Mouse (Mus musculus) neural tube, embryonic 13.5 days (tissue): ENCODE data around the gene Spaca6. TPM values are rescaled to one million over a fixed set of nuclear protein-coding genes. Genes with fewer than 3 reads are reported as not detected.

Experiments used
- ATAC-seq: fragments of 200-750 bp; cut with Nextera tagmentation; 2 replicates; pipeline ENCODE4 v1.8.0; 2017; ENCODE audit warnings: low read depth, mild to moderate bottlenecking, moderate TSS enrichment, moderate library complexity
- H3K27ac ChIP-seq: fragments of 300-500 bp; sonication (generic); replicated peaks from 2 replicates; pipeline ENCODE4 v1.5.1; 2015; ENCODE audit warnings: moderate library complexity, mild to moderate bottlenecking, inconsistent platforms
- H3K27me3 ChIP-seq: fragments of 300-500 bp; sonication (generic); 2 replicates; pipeline ENCODE4 v1.6.1; 2015; ENCODE audit warnings: mild to moderate bottlenecking, inconsistent platforms
- H3K36me3 ChIP-seq: fragments of 300-500 bp; sonication (generic); 2 replicates; pipeline ENCODE4 v1.6.1; 2015; ENCODE audit warnings: mild to moderate bottlenecking, inconsistent platforms
- H3K4me1 ChIP-seq: fragments of 300-500 bp; sonication (generic); replicated peaks from 2 replicates; pipeline ENCODE4 v1.6.1; 2015; ENCODE audit warnings: inconsistent platforms
- H3K4me2 ChIP-seq: fragments of 300-500 bp; sonication (generic); 2 replicates; pipeline ENCODE4 v1.6.1; 2015; ENCODE audit warnings: inconsistent platforms, mild to moderate bottlenecking, moderate library complexity
- H3K4me3 ChIP-seq: fragments of 300-500 bp; sonication (generic); 2 replicates; pipeline ENCODE4 v1.5.1; 2015; ENCODE audit warnings: mild to moderate bottlenecking, inconsistent platforms
- H3K9ac ChIP-seq: fragments of 300-500 bp; sonication (generic); 2 replicates; pipeline ENCODE4 v1.6.1; 2015; ENCODE audit warnings: moderate library complexity, mild to moderate bottlenecking, inconsistent platforms
- H3K9me3 ChIP-seq: fragments of 300-500 bp; sonication (generic); 2 replicates; pipeline ENCODE4 v1.6.1; 2016; ENCODE audit warnings: inconsistent platforms
- WGBS: fragments of 180-500 bp; shearing (Covaris S2); methylation state at CpG from one replicate; pipeline ENCODE4 v1.1.7; 2015; 5-methylcytosine and 5-hydroxymethylcytosine counted together
- polyA plus RNA-seq: library from polyadenylated mRNA; unstranded; fragments of >200 nt; fragmentation: Nextera tagmentation; extraction: Ambion mirVana; gene quantifications from 2 replicates; pipeline ENCODE4 v1.2.1, GENCODE M21; 2015

Spaca6 gene
- polyA plus RNA-seq, 1 experiment from 2014 or later, result 31.4 TPM

DNA sequence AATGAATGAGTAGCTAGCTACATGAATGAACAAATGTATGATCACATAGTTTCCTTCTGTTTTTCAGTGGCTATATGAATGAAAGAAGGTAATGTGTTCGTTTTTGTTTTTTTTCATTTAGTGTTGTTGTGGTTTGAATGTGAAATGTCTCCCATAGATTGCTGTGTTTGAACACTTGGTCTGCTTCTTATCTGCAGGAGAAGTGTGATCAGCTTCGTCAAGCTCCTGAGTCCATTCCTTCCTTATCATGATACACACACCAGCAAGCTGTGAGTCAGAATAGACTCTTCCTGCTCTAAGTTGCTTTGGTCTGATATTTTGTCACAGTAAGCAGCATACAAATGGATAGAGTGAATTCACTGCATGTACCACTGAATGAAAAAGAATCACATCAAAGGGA, 22.0 kb downstream of the Spaca6 start:
- WGBS, result 76% methylated on average over 2 of the region's 2 CpGs
- Histone ChIP-seq H3K4me1 (0 out of 2 replicates have a peak, but pooled peaks cover 3% of the 10 kb centered on the region), H3K27me3 (peaks cover 15% of the 10 kb centered on the region), H3K9ac (no peak overlapping the region), H3K27ac (no peak overlapping the region), H3K4me2 (no peak overlapping the region), H3K9me3 (no peaks in the 10 kb centered on the region), H3K4me3 (no peak overlapping the region), H3K36me3 (no peaks in the 10 kb centered on the region)
- no peak for ATAC-seq

DNA sequence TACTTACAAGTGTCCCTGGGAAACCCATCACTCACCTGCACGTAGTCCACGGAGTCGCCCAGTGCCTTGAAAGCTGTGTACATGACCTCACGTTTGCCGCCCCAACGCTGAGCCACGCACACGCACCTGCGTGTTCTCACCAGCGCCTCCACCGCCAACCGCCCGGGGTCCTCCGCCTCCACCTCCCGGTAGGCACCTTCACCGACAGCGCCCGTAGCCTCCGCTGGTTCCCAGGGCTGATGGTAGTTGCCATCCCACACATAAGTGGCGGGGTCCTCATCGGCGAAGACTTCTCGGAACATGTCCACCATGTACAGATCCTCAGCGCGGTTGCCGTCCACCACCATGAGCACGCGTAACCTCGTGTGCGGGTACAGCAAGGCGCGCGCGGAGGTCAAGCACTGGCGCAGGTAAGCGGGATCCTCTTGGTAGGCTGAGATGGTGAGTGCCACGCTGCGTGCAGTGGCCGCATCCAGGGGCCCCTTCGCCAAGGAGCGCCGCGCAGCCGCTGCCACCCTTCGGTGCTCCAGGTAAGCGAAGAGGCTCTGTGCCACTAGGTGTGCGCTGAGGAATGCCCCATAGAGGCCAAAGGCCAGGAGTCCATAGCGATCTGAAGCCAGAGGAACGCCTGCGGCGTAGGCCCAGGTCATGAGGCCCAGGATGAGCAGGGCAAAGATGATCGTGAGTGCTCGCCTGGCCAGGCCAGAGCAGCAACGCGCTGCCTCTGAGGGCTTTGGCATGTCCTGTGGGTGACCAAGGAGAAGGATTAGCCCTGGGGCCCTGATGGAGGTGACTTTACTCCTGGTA, 23.2 kb downstream of the Spaca6 start:
- no peaks in the 10 kb centered on the region for H3K9me3 ChIP-seq
- H3K4me1 ChIP-seq, result 0 out of 2 replicates have a peak, but pooled peaks cover 3% of the 10 kb centered on the region
- 18% methylated on average over 55 of the region's 55 CpGs for WGBS
- peak overlapping the region; percentile 48 for H3K4me2 ChIP-seq
- H3K36me3 ChIP-seq, result no peaks in the 10 kb centered on the region
- ATAC-seq, result peak; percentile 59
- H3K4me3 ChIP-seq, result peak overlapping the region; percentile 24
- H3K27ac ChIP-seq, result no peak overlapping the region
- peak overlapping the region; percentile 35; the same call in 1 of the 2 replicates for H3K9ac ChIP-seq
- H3K27me3 ChIP-seq, result peaks cover 15% of the 10 kb centered on the region

DNA sequence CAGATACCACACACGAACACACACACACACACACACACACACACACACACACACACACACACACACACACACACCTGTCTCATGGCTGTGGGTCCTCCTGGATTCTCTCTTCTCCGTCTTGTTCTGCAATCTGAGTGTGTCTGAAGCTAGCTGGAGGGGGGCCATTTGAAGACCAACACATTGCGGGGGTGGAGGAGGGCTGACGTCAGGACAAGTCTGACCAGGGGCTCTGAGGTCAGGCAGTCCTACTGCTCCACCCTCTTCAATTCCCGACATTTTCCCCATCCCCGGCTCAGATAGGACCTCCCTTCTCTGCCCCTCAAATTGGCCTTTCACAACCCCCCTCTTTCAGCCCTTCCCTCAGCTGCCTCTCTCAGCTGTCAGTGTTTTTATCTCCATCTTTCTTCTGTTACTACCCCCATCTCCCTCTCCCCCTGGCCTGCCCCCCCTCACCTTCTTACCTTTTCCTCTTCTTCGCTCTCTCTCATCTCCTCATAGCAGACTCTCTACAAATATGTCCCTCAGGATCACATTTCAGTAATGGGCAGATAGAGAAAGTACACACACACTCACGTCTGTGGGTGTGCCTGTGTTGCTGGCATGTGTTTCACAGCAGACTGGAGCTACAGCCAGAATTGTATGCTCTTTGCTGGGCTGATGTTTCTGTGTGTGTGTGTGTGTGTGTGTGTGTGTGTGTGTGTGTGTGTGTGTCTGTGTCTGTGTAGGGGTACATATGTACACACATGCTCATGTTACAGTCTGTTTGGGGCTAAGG, 28.3 kb downstream of the Spaca6 start, which contains the start of gene Has1:
Has1 (minus strand) TSS at position 142 of the 775 bp plus-strand sequence.
- no peak within 1 kb of the TSS for H3K4me2 ChIP-seq
- H3K9me3 ChIP-seq, result no peaks in the 10 kb centered on the region
- H3K4me3 ChIP-seq, result no peak within 1 kb of the TSS
- peaks cover 2% of the 10 kb centered on the region; the same call in 1 of the 2 replicates for H3K27me3 ChIP-seq
- H3K4me1 ChIP-seq, result no peaks in the 10 kb centered on the region
- no peak within 1 kb of the TSS for H3K9ac ChIP-seq
- peak; percentile 65 for ATAC-seq
- no peaks in the 10 kb centered on the region for H3K36me3 ChIP-seq
- WGBS, result 58% methylated on average over 8 of the region's 8 CpGs
- no peak within 1 kb of the TSS for H3K27ac ChIP-seq

DNA sequence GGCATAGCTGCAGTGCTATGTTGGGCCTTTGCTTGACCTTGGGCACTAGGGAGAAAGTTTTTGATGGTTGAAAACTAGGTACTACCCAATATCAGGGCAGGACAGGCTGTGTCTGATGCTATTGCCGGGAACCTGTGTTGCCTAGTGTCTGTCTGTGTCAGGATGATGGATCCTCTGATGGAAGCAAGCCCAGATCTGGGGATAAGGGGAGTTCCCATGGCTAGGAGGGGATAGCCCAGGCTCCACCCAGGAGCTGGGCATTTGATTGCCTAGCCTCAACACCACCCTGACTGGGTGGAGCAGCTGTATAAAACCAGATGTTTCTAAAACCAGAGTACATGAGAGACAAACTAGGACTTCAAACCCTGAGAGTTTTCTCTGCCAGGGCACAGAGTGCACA, 29.7 kb downstream of the Spaca6 start:
- no peak overlapping the region for H3K9ac ChIP-seq
- ATAC-seq, result no peak
- H3K4me3 ChIP-seq, result no peak overlapping the region
- no peak overlapping the region for H3K4me2 ChIP-seq
- no peaks in the 10 kb centered on the region for H3K9me3 ChIP-seq
- H3K27me3 ChIP-seq, result no peaks in the 10 kb centered on the region
- WGBS, result 74% methylated on average over 1 of the region's 1 CpGs
- H3K36me3 ChIP-seq, result no peaks in the 10 kb centered on the region
- H3K4me1 ChIP-seq, result no peaks in the 10 kb centered on the region
- H3K27ac ChIP-seq, result no peak overlapping the region

DNA sequence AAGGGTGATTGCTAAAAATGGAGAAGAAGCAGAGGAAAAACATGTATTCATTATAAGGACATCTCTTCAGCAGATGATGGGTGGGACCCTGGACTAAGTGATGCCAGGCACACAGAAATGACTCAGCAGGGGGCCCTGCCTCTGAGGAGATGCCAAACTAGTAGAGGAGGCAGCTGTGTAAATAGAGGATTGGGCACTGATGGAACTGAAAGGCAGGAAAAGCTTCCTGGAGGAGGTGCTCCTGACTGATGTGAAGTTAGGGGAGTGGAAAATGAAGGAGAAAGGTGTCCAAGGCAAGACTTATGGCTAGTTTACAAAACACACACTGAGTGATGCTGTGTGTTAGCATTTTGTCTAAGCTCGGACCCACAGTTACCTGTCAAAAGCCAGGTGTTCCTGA, 30.5 kb downstream of the Spaca6 start:
- no peaks in the 10 kb centered on the region for H3K9me3 ChIP-seq
- no peak overlapping the region for H3K4me3 ChIP-seq
- no peak overlapping the region for H3K4me2 ChIP-seq
- H3K27me3 ChIP-seq, result no peaks in the 10 kb centered on the region
- no peaks in the 10 kb centered on the region for H3K4me1 ChIP-seq
- no peak overlapping the region for H3K9ac ChIP-seq
- H3K27ac ChIP-seq, result no peak overlapping the region
- WGBS, result 76% methylated on average over 1 of the region's 1 CpGs
- no peak for ATAC-seq
- peaks cover 5% of the 10 kb centered on the region for H3K36me3 ChIP-seq

DNA sequence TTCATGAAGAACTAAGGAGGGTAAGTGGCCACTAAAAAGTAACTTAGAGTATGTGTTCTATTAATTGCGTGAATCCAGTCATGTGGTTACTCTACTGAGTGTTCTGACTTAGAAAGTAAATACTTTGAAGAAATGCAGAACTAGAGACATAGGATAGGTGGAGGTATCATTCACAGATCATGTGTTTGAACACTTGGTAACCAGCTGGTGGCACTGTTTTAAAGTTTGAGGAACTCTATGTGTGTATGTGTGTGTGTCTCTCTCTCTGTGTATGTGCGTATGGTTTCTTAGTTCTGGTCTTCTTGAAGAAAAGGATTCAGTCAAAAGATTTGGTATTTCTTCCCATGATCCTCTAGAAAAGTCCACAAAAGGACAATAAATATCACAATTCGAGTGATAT, 33.2 kb downstream of the Spaca6 start:
- H3K9me3 ChIP-seq, result no peaks in the 10 kb centered on the region
- WGBS, result 84% methylated on average over 3 of the region's 3 CpGs
- ATAC-seq, result no peak

DNA sequence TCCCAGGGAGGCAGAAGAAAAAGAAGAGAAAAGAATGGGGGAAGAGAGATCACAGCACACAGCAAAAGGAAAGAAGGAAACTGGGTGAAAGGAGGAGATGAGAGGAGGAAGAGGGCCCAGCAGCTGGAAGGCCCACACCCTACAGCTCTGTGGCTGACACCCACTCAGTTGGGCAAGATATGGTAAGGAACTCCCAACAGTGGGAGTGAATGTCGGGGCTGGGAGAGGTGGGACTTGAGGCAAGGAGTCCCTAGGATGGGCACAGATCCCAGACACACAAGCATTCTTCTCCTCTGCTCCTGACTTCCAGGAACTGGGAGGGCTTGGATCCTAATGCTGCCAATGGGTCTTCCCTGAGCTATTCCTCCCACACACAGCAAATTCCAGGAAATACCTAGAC, 35.4 kb downstream of the Spaca6 start:
- H3K4me2 ChIP-seq, result no peak overlapping the region
- H3K4me3 ChIP-seq, result no peak overlapping the region
- no peaks in the 10 kb centered on the region for H3K4me1 ChIP-seq
- 81% methylated on average over 1 of the region's 1 CpGs for WGBS
- H3K9ac ChIP-seq, result no peak overlapping the region
- H3K9me3 ChIP-seq, result no peaks in the 10 kb centered on the region
- no peak overlapping the region for H3K27ac ChIP-seq
- no peak for ATAC-seq
- no peaks in the 10 kb centered on the region for H3K27me3 ChIP-seq
- H3K36me3 ChIP-seq, result peaks cover 36% of the 10 kb centered on the region

More for the DNA sequence above, 33.2 kb downstream of the Spaca6 start:
- Histone ChIP-seq H3K36me3 (peaks cover 27% of the 10 kb centered on the region), H3K4me2 (no peak overlapping the region), H3K27me3 (no peaks in the 10 kb centered on the region), H3K4me3 (no peak overlapping the region), H3K4me1 (no peaks in the 10 kb centered on the region), H3K27ac (no peak overlapping the region), H3K9ac (no peak overlapping the region)

DNA sequence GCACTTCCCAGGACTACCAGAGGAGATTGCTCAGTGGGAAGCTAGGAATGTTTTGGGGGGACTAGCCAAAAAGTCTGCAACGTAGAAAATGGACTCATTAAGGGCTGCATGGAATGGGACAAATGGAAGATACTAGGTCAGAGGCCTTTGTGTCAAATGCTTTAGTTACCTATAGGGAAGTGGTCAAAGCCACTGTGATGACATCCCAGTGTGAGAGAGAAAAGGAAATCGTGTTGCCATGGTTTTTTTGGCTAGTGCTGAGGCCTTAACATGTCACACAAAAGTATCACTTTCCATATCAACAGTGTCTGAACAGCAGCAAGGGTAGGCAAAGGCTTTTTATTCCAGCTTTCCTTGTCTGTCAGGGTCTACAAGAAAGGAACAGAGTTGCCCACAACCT, 38.2 kb downstream of the Spaca6 start:
- H3K4me3 ChIP-seq, result no peak overlapping the region
- no peak for ATAC-seq
- 53% methylated on average over 2 of the region's 2 CpGs for WGBS
- H3K9ac ChIP-seq, result no peak overlapping the region
- H3K9me3 ChIP-seq, result no peaks in the 10 kb centered on the region
- no peak overlapping the region for H3K27ac ChIP-seq
- no peak overlapping the region for H3K4me2 ChIP-seq
- no peaks in the 10 kb centered on the region for H3K27me3 ChIP-seq
- peaks cover 36% of the 10 kb centered on the region for H3K36me3 ChIP-seq
- no peaks in the 10 kb centered on the region for H3K4me1 ChIP-seq

DNA sequence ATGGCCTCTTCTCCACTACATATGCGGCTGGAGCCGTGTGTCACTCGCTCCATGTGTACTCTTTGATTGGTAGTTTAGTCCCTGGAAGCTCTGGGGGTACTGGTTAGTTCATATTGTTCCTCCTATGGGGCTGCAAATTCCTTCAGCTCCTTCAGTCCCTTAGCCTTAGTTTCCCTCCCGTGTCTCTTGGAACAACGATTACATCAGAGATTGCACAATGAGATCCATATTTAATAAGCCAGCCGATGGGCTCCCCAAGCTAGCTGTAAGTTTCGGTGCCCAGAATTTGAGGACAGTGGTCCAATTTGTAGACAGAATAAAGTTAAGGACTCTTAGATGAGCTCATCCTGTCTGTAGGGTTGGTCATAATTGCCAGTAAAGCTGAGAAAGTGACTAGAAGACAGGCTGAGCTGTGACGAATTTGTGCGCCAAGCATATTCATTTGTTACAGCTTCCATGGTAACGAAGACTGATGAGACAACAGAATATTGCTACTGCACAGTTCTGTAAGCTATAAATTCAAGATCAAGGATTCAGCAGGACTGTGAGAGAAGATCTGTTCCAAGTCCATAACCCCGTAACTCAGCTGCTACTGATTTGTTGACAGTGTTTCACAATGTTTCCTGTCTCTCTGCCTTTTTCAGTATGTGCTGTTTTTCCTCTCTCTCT, 40.0 kb downstream of the Spaca6 start:
- 85% methylated on average over 11 of the region's 11 CpGs for WGBS
- Histone ChIP-seq H3K36me3 (peaks cover 36% of the 10 kb centered on the region), H3K27ac (no peak overlapping the region), H3K4me1 (no peaks in the 10 kb centered on the region), H3K27me3 (no peaks in the 10 kb centered on the region), H3K4me2 (no peak overlapping the region), H3K4me3 (no peak overlapping the region), H3K9ac (no peak overlapping the region), H3K9me3 (no peaks in the 10 kb centered on the region)
- no peak for ATAC-seq

DNA sequence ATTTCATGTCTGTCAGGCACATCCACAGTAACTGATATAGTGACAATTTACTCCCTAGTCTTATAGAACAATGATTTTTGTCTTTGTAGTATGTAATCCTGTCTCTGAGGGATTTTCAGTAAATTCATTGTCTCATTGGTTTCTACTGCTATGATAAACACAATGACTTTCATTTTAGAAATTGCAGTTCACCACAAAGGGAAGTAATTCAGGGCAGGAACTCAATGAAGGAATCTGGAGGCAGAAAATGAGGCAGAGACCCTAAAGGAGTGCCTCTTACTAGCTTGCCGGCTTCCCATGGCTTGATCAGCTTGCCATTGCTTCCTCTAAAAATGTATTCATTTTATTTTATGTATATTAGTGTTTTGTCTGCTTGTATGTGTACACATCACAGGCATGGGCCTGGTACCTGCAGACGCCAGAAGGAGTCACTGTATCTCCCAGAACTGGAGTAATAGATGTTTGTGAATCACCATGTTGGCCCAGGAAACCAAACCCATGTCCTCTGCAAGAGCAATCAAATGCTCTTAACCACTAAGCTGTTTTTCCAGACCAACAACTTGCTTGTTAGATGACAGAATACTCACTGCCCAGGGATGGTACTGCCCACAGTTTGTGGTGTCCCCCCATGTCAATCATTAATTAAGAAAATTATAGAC, 44.1 kb downstream of the Spaca6 start:
- no peak for ATAC-seq
- Histone ChIP-seq H3K36me3 (0 out of 2 replicates have a peak, but pooled peaks cover 3% of the 10 kb centered on the region), H3K4me3 (no peak overlapping the region), H3K4me1 (no peaks in the 10 kb centered on the region), H3K9ac (no peak overlapping the region), H3K27me3 (no peaks in the 10 kb centered on the region), H3K9me3 (0 out of 2 replicates have a peak, but pooled peaks cover 4% of the 10 kb centered on the region), H3K27ac (no peak overlapping the region), H3K4me2 (no peak overlapping the region)
- WGBS, result 81% methylated on average over 2 of the region's 2 CpGs

DNA sequence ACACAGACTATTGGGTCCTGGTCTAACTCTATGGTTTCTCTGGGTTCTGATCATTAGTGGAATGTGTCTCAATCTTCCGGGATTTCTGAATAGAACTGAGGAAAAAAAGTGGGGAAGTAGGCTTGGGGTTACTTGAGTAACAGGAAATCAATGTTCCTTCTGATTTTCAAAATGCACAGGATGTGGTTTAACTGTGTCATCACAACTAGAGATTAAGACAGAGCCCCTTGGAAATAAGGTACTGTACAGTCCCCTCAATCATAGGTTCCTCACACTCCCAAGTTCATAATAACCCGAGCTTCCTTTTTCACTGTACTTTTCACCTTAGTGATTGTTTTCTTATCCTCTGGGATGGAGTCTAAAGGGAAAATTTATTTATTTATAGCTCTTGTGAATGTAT, 44.7 kb downstream of the Spaca6 start:
- Histone ChIP-seq H3K27me3 (no peaks in the 10 kb centered on the region), H3K4me2 (no peak overlapping the region), H3K4me1 (no peaks in the 10 kb centered on the region), H3K9ac (no peak overlapping the region), H3K36me3 (no peaks in the 10 kb centered on the region), H3K4me3 (no peak overlapping the region), H3K9me3 (0 out of 2 replicates have a peak, but pooled peaks cover 4% of the 10 kb centered on the region), H3K27ac (no peak overlapping the region)
- 83% methylated on average over 2 of the region's 2 CpGs for WGBS
- ATAC-seq, result no peak
